Mouse (Mus musculus): ENCODE results near the gene Iqch.

The Iqch gene

DNA sequence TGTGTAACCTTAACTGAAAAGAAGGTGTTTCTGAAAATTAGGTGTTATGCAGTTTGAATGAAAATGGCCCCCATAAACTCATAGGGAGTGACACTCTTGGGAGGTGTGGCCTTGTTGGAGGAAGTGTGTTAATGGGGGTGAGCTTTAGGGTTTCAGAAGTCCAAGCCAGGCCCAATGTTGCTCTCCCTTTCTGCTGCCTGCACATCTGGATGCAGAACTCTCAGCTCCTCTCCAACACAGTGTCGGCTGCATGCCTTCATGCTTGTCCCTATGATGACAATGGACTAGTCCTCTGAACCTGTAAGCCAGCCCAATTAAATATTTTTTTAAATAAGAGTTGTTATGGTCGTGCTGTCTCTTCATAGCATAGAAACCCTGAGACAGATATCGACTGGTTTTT is 222.0 kb downstream of the Iqch start:
- in situ Hi-C loops (cut with MboI; ENCODE audit: low sequenced_read_pairs), result no loop called here

DNA sequence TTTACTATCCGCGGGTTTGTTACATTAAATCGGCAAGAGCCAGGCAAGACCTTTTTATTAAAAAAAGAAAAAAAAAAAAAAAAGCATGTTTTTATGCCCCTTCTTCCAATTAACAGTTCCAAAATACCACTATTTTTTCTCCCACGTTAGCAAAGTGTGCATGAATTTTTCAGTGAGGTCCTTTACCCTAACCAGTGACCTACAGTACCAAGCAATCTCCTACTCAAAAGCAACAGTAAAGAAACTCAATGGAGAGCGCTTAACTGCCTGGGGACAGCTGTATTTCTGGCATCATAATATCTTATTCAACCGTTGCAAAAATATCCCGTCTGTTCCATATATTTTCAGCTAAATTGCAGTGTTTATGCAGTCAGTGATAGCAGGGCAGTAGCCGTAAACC is 224.1 kb downstream of the Iqch start:
- in situ Hi-C loops (cut with MboI; ENCODE audit: low sequenced_read_pairs), result no loop called here

DNA sequence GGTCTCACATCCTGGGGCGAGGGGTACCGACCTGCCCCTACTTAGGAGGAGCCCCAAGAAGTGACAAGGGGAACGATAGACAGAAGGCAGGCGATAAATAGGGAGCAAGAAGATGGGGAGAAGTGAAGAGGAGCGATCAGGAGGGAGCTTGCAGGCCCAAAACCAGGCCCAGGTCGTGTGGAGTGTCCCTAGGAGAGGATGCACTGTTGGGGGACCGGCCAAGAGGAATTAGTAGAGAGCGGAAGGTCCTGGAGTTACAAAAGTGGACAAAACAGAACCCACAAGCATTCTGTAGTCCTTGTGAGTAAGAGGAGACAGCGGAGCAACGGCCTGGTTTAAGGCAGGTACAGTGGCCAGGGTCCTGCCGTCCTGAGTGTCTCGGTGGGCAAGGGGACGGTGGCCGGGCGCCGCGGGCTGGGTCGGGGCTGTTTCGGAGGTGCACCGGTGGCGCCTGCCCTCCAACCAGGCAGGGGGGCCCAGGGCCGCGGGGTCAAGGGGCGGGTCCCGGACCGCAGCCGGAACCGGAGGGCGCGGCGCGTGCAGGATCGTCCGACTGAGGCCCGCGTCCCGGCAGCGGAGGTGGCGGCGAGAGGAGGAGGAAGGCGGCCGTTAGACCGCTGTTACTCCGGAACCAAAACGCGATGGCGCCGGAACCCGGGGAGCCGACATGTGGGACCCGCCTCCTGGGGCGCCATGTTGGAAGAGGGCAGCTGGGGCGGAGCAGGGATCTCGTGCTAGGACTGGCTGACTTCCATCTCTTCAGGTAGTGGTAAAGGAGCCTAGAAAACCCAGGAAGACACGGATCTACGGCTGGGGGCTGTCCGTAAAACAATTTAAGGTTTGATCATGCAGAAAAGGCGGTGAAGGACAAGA is 224.8 kb downstream of the Iqch start, which contains the start of gene Map2k5:
TSS of gene Map2k5 (minus strand) at position 633 of the 873 bp plus-strand sequence.
- in situ Hi-C loops (cut with MboI; ENCODE audit: low sequenced_read_pairs), result no loop called here

DNA sequence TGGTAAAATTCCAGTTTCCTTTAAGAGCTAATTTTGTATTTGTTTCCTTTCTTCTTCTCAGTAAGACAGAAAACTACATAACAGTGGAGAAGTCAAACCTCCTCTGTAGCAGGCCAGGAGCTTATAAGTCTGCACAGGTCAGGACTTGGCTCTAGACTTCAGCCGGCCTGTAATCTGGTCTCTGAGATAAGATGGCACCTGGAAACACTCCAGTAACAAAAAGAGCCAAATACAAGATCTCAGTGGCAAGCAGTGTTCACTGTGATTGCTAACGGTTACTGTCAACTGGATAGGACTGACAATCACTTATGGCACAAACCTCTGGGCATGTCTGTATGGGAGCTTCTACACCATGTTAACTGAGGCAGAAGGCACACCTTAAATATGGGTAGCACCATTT is 229.0 kb downstream of the Iqch start:
- in situ Hi-C loops (cut with MboI; ENCODE audit: low sequenced_read_pairs), result no loop called here

DNA sequence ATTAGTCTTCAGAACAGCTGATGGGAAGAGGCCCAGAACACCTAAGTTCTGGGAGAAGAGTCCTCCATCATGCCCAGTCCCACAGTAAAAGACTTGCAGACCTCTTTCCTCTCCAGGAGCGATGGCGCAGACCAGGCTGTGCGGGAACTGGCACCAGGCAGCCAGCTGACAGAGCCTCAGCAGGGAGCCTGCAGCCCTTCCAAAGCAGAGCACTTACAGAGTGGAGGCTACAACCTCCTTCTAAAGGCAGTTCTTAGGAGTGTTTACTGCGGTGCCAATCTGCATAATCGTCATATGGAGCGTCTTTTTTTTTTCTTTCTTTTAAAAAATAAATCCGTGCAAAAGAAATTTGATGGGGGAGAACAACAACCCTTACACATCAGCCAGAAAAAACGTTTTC is 229.8 kb downstream of the Iqch start:
- in situ Hi-C loops (cut with MboI; ENCODE audit: low sequenced_read_pairs), result no loop called here
